Mouse (Mus musculus): Measurements from ENCODE around the gene Sipa1l1.

- TF ChIP-seq CTCF (IDR thresholded peaks at IDR 0.05; ENCODE audit: low read depth, low read length) (no peak), GATA1 (IDR thresholded peaks at IDR 0.05; ENCODE audit: borderline replicate concordance, low read length) (no peak)
Observed at GRCm38 (mm10) chr12:82154527-82154926, 14.6 kb upstream of the Sipa1l1 start.

Data from G1E (cell line).